Mouse (Mus musculus) heart, adult 2 months (tissue): ENCODE results near the gene Sh3pxd2b.

Experiments
- CTCF ChIP-seq: fragments of 200-600 bp; IDR thresholded peaks from 2 replicates; pipeline ENCODE4 v1.8.1; 2022; ENCODE audit warnings: antibody characterized with exemption, mild to moderate bottlenecking, moderate library complexity
- EP300 ChIP-seq: fragments of 200-500 bp; IDR thresholded peaks from 2 replicates; pipeline ENCODE4 v1.6.1; 2011; ENCODE audit warnings: low read depth, low read length, control low read depth; ENCODE audit not compliant: insufficient read depth
- POLR2A ChIP-seq: fragments of 200-500 bp; IDR thresholded peaks from 2 replicates; pipeline ENCODE4 v1.6.1; 2011; ENCODE audit warnings: mild to moderate bottlenecking, low read depth, low read length, control low read depth; ENCODE audit not compliant: insufficient read depth

DNA sequence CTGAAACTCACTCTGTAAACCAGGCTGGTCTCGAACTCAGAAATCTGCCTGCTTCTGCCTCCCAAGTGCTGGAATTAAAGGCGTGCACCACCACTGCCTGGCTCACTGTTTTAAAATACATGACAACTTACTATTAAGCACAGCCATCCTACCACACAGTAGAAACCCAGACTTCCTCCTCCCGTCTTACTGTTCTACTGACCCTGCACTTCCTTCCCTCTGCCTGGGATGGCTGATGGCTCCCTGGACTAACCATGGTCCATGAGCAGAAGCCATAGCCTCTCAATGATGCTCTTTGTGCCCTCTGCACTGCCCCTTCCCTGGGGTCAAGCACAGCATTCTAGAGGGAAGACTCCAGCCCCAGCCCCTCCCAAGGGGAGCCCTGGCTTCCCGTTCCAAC lies 17.9 kb downstream of the Sh3pxd2b start:
- TF ChIP-seq CTCF (no peak), POLR2A (no peak), EP300 (no peak)
